Mouse (Mus musculus) small intestine, adult 2 months (tissue): ENCODE measurements at regions not wholly inside any gene's neighbourhood (a gene's known extent, or its start where the extent isn't known, plus 50 kb on each side); places are given as distances from the start of the nearest gene placed in this dataset.

Experiments
- CTCF ChIP-seq: fragments of 200-500 bp; IDR thresholded peaks from 2 replicates; pipeline ENCODE4 v1.5.1; 2012; ENCODE audit warnings: low read depth, mild to moderate bottlenecking, control low read depth, inconsistent platforms, low read length, moderate library complexity, mixed read lengths; ENCODE audit not compliant: insufficient replicate concordance, insufficient read length; ENCODE audit errors: extremely low read depth
- POLR2A ChIP-seq: fragments of 200-500 bp; IDR thresholded peaks from 2 replicates; pipeline ENCODE4 v1.6.1; 2012; ENCODE audit warnings: low read depth, mild to moderate bottlenecking, control low read depth, inconsistent platforms, low read length, moderate library complexity

- TF ChIP-seq POLR2A (no peak), CTCF (no peak)
Measured at GRCm38 (mm10) chr19:16067314-16067713, 65.3 kb upstream of the Gnaq start.
